15 mouse cellular contexts compared by ENCODE assay signal in the genomic region with DNA sequence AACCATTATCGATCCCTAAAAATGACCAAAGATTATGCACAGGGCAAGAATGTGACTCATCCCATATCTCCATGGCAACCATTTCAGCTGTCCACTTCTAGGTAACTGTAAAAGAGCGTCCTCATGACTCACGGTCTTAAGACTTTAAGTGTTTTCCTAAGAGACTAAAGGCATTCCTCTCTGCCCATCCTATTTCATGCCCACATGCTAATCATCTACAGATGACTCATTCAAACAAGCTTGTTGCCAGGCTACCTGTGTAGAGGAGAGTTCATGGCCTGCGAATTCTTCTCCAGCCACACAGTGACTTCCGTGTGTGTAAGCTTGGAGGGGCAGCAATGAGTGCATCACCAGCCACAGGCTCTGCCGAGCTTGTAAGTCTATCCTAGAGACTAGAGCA. TPM values are rescaled to one million over a fixed set of nuclear protein-coding genes. Genes with fewer than 3 reads are reported as not detected.
A peak's percentile ranks its signal among the peaks of the same experiment; 100 is the strongest.
DNase-seq lines count a peak whose midpoint lies in the region; ATAC-seq lines count a peak whose summit lies in the region.
"Had no signal": no experiment of that assay in that cellular context is flagged by ENCODE, and none has a peak within 500 bp of the region (broad histone marks: within the 10 kb centered on the region; RNA-seq: fewer than 3 reads in every experiment).

No protein-coding gene starts in this region.

- no peaks in the 10 kb centered on the region for H3K36me3 ChIP-seq in kidney, embryonic 16.5 days (ENCODE audit: insufficient read depth, low read length)
- H3K36me3 ChIP-seq in intestine, embryonic 16.5 days (ENCODE audit: control insufficient read depth, insufficient read depth, low read length), result no peaks in the 10 kb centered on the region
- H3K36me3 ChIP-seq: embryonic facial prominence, embryonic 13.5 days; liver, embryonic 13.5 days; midbrain, embryonic 10.5 days had no signal

- peak; percentile 55; the same call in 1 of the 2 replicates for ATAC-seq in kidney, embryonic 16.5 days (ENCODE audit: low FRiP score, low TSS enrichment)
- peak; percentile 72 for ATAC-seq in intestine, embryonic 16.5 days

- peaks cover 28% of the 10 kb centered on the region for H3K27me3 ChIP-seq in kidney, embryonic 16.5 days (ENCODE audit: insufficient read depth, low read length)
- peaks cover 8% of the 10 kb centered on the region; the same call in 1 of the 2 replicates for H3K27me3 ChIP-seq in intestine, embryonic 16.5 days (replicated peaks; ENCODE audit: control insufficient read depth, insufficient read depth, low read length)

- no peak for DNase-seq in kidney, adult 9 months
- DNase-seq in Muller cell, postnatal 12 days (ENCODE audit: inconsistent ontology term), result peak; percentile 83
- DNase-seq in lung, postnatal 4 days, result peak; percentile 40 to 50
- DNase-seq in retina, embryonic 14.5 days (ENCODE audit: low spot score), result no peak
- DNase-seq in right cerebral cortex, postnatal 25 days, result no peak
- no peak for DNase-seq in right cerebral cortex, postnatal 10 days (ENCODE audit: low spot score in 2 of 2)
- DNase-seq: cerebellum, adult 9-11 months; heart, adult 11 months; heart, postnatal 36 days; liver, embryonic 13.5 days; thymus, postnatal 4 days had no signal

- H3K27ac ChIP-seq in kidney, embryonic 16.5 days (ENCODE audit: low read length), result no peak overlapping the region; the same call in 1 of the 2 replicates
- peak overlapping the region; percentile 59 for H3K27ac ChIP-seq in intestine, embryonic 16.5 days (ENCODE audit: low read length)
- H3K27ac ChIP-seq: embryonic facial prominence, embryonic 13.5 days; liver, embryonic 13.5 days; midbrain, embryonic 10.5 days had no signal

- 56% methylated on average over 6 of the region's 6 CpGs for WGBS in kidney, embryonic 16.5 days
- WGBS in intestine, embryonic 16.5 days, result 51% methylated on average over 6 of the region's 6 CpGs

- H3K4me1 ChIP-seq in kidney, embryonic 16.5 days (ENCODE audit: insufficient read depth, low read length), result peaks cover 11% of the 10 kb centered on the region
- peaks cover 25% of the 10 kb centered on the region for H3K4me1 ChIP-seq in intestine, embryonic 16.5 days (ENCODE audit: control insufficient read depth, insufficient read depth, low read length)

- no peaks in the 10 kb centered on the region for H3K9me3 ChIP-seq in kidney, embryonic 16.5 days (ENCODE audit: low read length)
- H3K9me3 ChIP-seq in intestine, embryonic 16.5 days (ENCODE audit: control insufficient read depth, low read length), result no peaks in the 10 kb centered on the region
- H3K9me3 ChIP-seq: embryonic facial prominence, embryonic 13.5 days; liver, embryonic 13.5 days; midbrain, embryonic 10.5 days had no signal

- no peak overlapping the region for H3K4me3 ChIP-seq in kidney, embryonic 16.5 days (ENCODE audit: low read length)
- no peak overlapping the region for H3K4me3 ChIP-seq in intestine, embryonic 16.5 days (ENCODE audit: low read length)
- H3K4me3 ChIP-seq: embryonic facial prominence, embryonic 13.5 days; liver, embryonic 13.5 days; midbrain, embryonic 10.5 days had no signal

- H3K4me2 ChIP-seq in kidney, embryonic 16.5 days (replicated peaks; ENCODE audit: low read depth, low read length), result no peak overlapping the region
- H3K4me2 ChIP-seq in intestine, embryonic 16.5 days (ENCODE audit: low read depth, low read length), result no peak overlapping the region
- H3K4me2 ChIP-seq: embryonic facial prominence, embryonic 13.5 days; liver, embryonic 13.5 days had no signal

- no peak overlapping the region for H3K9ac ChIP-seq in kidney, embryonic 16.5 days (replicated peaks; ENCODE audit: low read length)
- H3K9ac ChIP-seq in intestine, embryonic 16.5 days (ENCODE audit: low read depth, low read length), result no peak overlapping the region
- H3K9ac ChIP-seq: embryonic facial prominence, embryonic 13.5 days; liver, embryonic 13.5 days had no signal

RNA-seq across cellular contexts. Expression of gene Lgals3, which starts 4.1 kb away (rescaled TPM):
- polyA plus RNA-seq in kidney, embryonic 16.5 days (2015; fragmentation: Nextera tagmentation; extraction: Ambion mirVana), result 30.1 and 37.6 TPM in 2 replicates
- 43.7 and 49.5 TPM in 2 replicates for polyA plus RNA-seq in intestine, embryonic 16.5 days (2015; fragmentation: Nextera tagmentation; extraction: Ambion mirVana)

RNA-seq across cellular contexts. Expression of gene Dlgap5, which starts 46.5 kb away (rescaled TPM):
- polyA plus RNA-seq in kidney, embryonic 16.5 days (2015; fragmentation: Nextera tagmentation; extraction: Ambion mirVana), result 48.4 and 53.7 TPM in 2 replicates
- polyA plus RNA-seq in intestine, embryonic 16.5 days (2015; fragmentation: Nextera tagmentation; extraction: Ambion mirVana), result 29.5 and 33.9 TPM in 2 replicates

Comparison
In these comparisons a context has a peak if more than half of its experiments do, and no peak if none do; other contexts are left out.
1. DNase-seq: peak in Muller cell, postnatal 12 days (single experiment) and lung, postnatal 4 days (2 of 2); none in kidney, adult 9 months (single experiment), retina, embryonic 14.5 days (single experiment), right cerebral cortex, postnatal 25 days (single experiment) and right cerebral cortex, postnatal 10 days (0 of 2).